Mouse (Mus musculus) CH12.LX (cell line): ENCODE results near the gene Fscn1. TPM values are rescaled to one million over a fixed set of nuclear protein-coding genes. Genes with fewer than 3 reads are reported as not detected.
A peak's percentile ranks its signal among the peaks of the same experiment; 100 is the strongest.

Experiments used
- DNase-seq: peaks from one replicate; pipeline ENCODE4 v3.0.0-alpha.2; 2013; ENCODE audit errors: extremely low read depth
- H3K27ac ChIP-seq: 2 replicates; pipeline ENCODE4 v1.5.1; 2012; ENCODE audit warnings: low read depth, mild to moderate bottlenecking, control low read depth, moderate library complexity; ENCODE audit not compliant: insufficient read depth
- H3K27me3 ChIP-seq: replicated peaks from 2 replicates; pipeline ENCODE3; 2012; ENCODE audit warnings: inconsistent platforms
- H3K36me3 ChIP-seq, 2 experiments: replicated peaks in 1 of 2; 2 replicates each; pipeline versions ENCODE3 to v1.6.1; 2012; ENCODE audit warnings: inconsistent platforms in 1 of 2, low read length in 1 of 2, mild to moderate bottlenecking in 1 of 2, mixed read lengths in 1 of 2, moderate library complexity in 1 of 2; ENCODE audit not compliant: control insufficient read depth in 1 of 2, insufficient read depth in 1 of 2
- H3K4me1 ChIP-seq, 2 experiments: 2 replicates each; pipeline ENCODE4 v1.6.1; 2012; ENCODE audit warnings: inconsistent platforms in 1 of 2, moderate library complexity in 1 of 2; ENCODE audit not compliant: insufficient read depth in 2 of 2, control insufficient read depth in 1 of 2
- H3K4me2 ChIP-seq: 2 replicates; pipeline ENCODE4 v1.6.1; 2012; ENCODE audit warnings: low read depth, mild to moderate bottlenecking, control low read depth; ENCODE audit not compliant: poor library complexity, insufficient read depth, severe bottlenecking
- H3K4me3 ChIP-seq, 3 experiments: fragments of 150-350 bp in 1 of 3; sonication (generic) in 1 of 3; replicated peaks in 1 of 3; 2 replicates each; pipeline versions ENCODE3 to v1.5.1; 2011 to 2012; ENCODE audit warnings: low read depth in 2 of 3, low read length in 2 of 3, mild to moderate bottlenecking in 2 of 3, moderate library complexity in 2 of 3, control low read depth in 1 of 3, improper control_type of control experiment in 1 of 3, inconsistent platforms in 1 of 3, mixed read lengths in 1 of 3; ENCODE audit not compliant: poor library complexity in 1 of 3
- H3K79me2 ChIP-seq: replicated peaks from 2 replicates; pipeline ENCODE4 v1.6.1; 2012; ENCODE audit warnings: mild to moderate bottlenecking, moderate library complexity; ENCODE audit not compliant: control insufficient read depth, poor library complexity, insufficient read depth, severe bottlenecking; ENCODE audit errors: extremely low read depth
- H3K9ac ChIP-seq: 2 replicates; pipeline ENCODE4 v1.6.1; 2012; ENCODE audit warnings: low read depth, mild to moderate bottlenecking, control low read depth, moderate library complexity; ENCODE audit not compliant: insufficient read depth
- H3K9me3 ChIP-seq: replicated peaks from 2 replicates; pipeline ENCODE3; 2012; ENCODE audit warnings: low read length, inconsistent platforms, mixed read lengths
- BHLHE40 ChIP-seq: IDR thresholded peaks from 2 replicates; pipeline ENCODE4 v1.6.1; 2011; ENCODE audit warnings: mild to moderate bottlenecking, low read depth, low read length, improper control_type of control experiment
- CHD2 ChIP-seq: IDR thresholded peaks from 2 replicates; pipeline ENCODE4 v1.6.1; 2011; ENCODE audit warnings: low read length, improper control_type of control experiment
- E2F4 ChIP-seq: IDR thresholded peaks from 2 replicates; pipeline ENCODE4 v1.6.1; 2011; ENCODE audit warnings: low read depth, low read length, improper control_type of control experiment; ENCODE audit not compliant: insufficient replicate concordance
- ELF1 ChIP-seq: IDR thresholded peaks from 2 replicates; pipeline ENCODE4 v1.6.1; 2014; ENCODE audit warnings: low read depth, mild to moderate bottlenecking, inconsistent platforms, low read length, improper control_type of control experiment
- EP300 ChIP-seq: IDR thresholded peaks from 2 replicates; pipeline ENCODE4 v1.6.1; 2011; ENCODE audit warnings: low read length, improper control_type of control experiment
- ETS1 ChIP-seq: conservative IDR thresholded peaks from 2 replicates; pipeline ENCODE4 v1.6.1; 2012; ENCODE audit warnings: low read depth, mild to moderate bottlenecking, inconsistent platforms, low read length, improper control_type of control experiment, moderate library complexity
- GABPA ChIP-seq: IDR thresholded peaks from 2 replicates; pipeline ENCODE4 v1.6.1; 2012; ENCODE audit warnings: low read depth, low read length, improper control_type of control experiment, inconsistent platforms; ENCODE audit not compliant: insufficient replicate concordance
- HCFC1 ChIP-seq: IDR thresholded peaks from 2 replicates; pipeline ENCODE4 v1.6.1; 2012; ENCODE audit warnings: low read depth, mild to moderate bottlenecking, inconsistent platforms, low read length, improper control_type of control experiment
- IRF4 ChIP-seq: IDR thresholded peaks from 2 replicates; pipeline ENCODE4 v1.6.1; 2014; ENCODE audit warnings: low read depth, mild to moderate bottlenecking, inconsistent platforms, low read length, improper control_type of control experiment
- JUN ChIP-seq: IDR thresholded peaks from 2 replicates; pipeline ENCODE4 v1.6.1; 2011; ENCODE audit warnings: low read depth, mild to moderate bottlenecking, low read length, improper control_type of control experiment, moderate library complexity; ENCODE audit not compliant: insufficient read depth
- JUND ChIP-seq: conservative IDR thresholded peaks from 2 replicates; pipeline ENCODE4 v1.6.1; 2011; ENCODE audit warnings: low read depth, low read length, improper control_type of control experiment
- KAT2A ChIP-seq: IDR thresholded peaks from 2 replicates; pipeline ENCODE4 v1.6.1; 2012; ENCODE audit warnings: low read length, improper control_type of control experiment, inconsistent platforms; ENCODE audit not compliant: insufficient replicate concordance
- MAFK ChIP-seq: IDR thresholded peaks from 2 replicates; pipeline ENCODE4 v1.6.1; 2011; ENCODE audit warnings: low read length, improper control_type of control experiment; ENCODE audit not compliant: insufficient replicate concordance
- MAX ChIP-seq: IDR thresholded peaks from 2 replicates; pipeline ENCODE4 v1.6.1; 2011; ENCODE audit warnings: low read length, improper control_type of control experiment
- MAZ ChIP-seq: IDR thresholded peaks from 2 replicates; pipeline ENCODE4 v1.6.1; 2012; ENCODE audit warnings: low read depth, mild to moderate bottlenecking, inconsistent platforms, low read length, improper control_type of control experiment, moderate library complexity
- MEF2A ChIP-seq: IDR thresholded peaks from 2 replicates; pipeline ENCODE4 v1.6.1; 2014; ENCODE audit warnings: low read depth, mild to moderate bottlenecking, inconsistent platforms, low read length, improper control_type of control experiment, borderline replicate concordance
- NELFE ChIP-seq: IDR thresholded peaks from 2 replicates; pipeline ENCODE4 v1.6.1; 2011; ENCODE audit warnings: low read depth, low read length, improper control_type of control experiment
- NRF1 ChIP-seq: IDR thresholded peaks from 2 replicates; pipeline ENCODE4 v1.6.1; 2014; ENCODE audit warnings: low read depth, mild to moderate bottlenecking, inconsistent platforms, low read length, improper control_type of control experiment, moderate library complexity
- PAX5 ChIP-seq: IDR thresholded peaks from 2 replicates; pipeline ENCODE4 v1.6.1; 2012; ENCODE audit warnings: low read length, inconsistent platforms, mixed read lengths
- POLR2A ChIP-seq: IDR thresholded peaks from 2 replicates; pipeline ENCODE4 v1.6.1; 2011; ENCODE audit warnings: low read depth, mild to moderate bottlenecking, improper control_type of control experiment, low read length
- RAD21 ChIP-seq: IDR thresholded peaks from 2 replicates; pipeline ENCODE4 v1.6.1; 2011; ENCODE audit warnings: low read depth, mild to moderate bottlenecking, low read length, improper control_type of control experiment, moderate library complexity
- RCOR1 ChIP-seq: conservative IDR thresholded peaks from 2 replicates; pipeline ENCODE4 v1.6.1; 2012; ENCODE audit warnings: low read depth, mild to moderate bottlenecking, inconsistent platforms, low read length, improper control_type of control experiment
- TBP ChIP-seq: conservative IDR thresholded peaks from 2 replicates; pipeline ENCODE4 v1.6.1; 2011; ENCODE audit warnings: low read depth, low read length, improper control_type of control experiment
- TCF12 ChIP-seq: IDR thresholded peaks from 2 replicates; pipeline ENCODE4 v1.6.1; 2014; ENCODE audit warnings: low read depth, mild to moderate bottlenecking, inconsistent platforms, low read length, improper control_type of control experiment
- UBTF ChIP-seq: IDR thresholded peaks from 2 replicates; pipeline ENCODE4 v1.6.1; 2012; ENCODE audit warnings: low read depth, mild to moderate bottlenecking, inconsistent platforms, low read length, improper control_type of control experiment, moderate library complexity
- USF1 ChIP-seq: IDR thresholded peaks from 2 replicates; pipeline ENCODE4 v1.6.1; 2014; ENCODE audit warnings: low read depth, mild to moderate bottlenecking, inconsistent platforms, low read length, improper control_type of control experiment
- USF2 ChIP-seq: conservative IDR thresholded peaks from 2 replicates; pipeline ENCODE4 v1.6.1; 2011; ENCODE audit warnings: low read depth, low read length, improper control_type of control experiment
- ZC3H11A ChIP-seq: IDR thresholded peaks from 2 replicates; pipeline ENCODE4 v1.6.1; 2012; ENCODE audit warnings: low read depth, mild to moderate bottlenecking, inconsistent platforms, low read length, improper control_type of control experiment
- ZKSCAN1 ChIP-seq: IDR thresholded peaks from 2 replicates; pipeline ENCODE4 v1.6.1; 2012; ENCODE audit warnings: low read depth, inconsistent platforms, low read length, improper control_type of control experiment, borderline replicate concordance
- ZMIZ1 ChIP-seq: IDR thresholded peaks from 2 replicates; pipeline ENCODE4 v1.6.1; 2012; ENCODE audit warnings: low read depth, mild to moderate bottlenecking, inconsistent platforms, low read length, improper control_type of control experiment
- ZNF384 ChIP-seq: IDR thresholded peaks from 2 replicates; pipeline ENCODE4 v1.6.1; 2012; ENCODE audit warnings: low read depth, low read length, improper control_type of control experiment, inconsistent platforms
- dilution Hi-C: fragments of 300-500 bp; cut with MboI; formaldehyde crosslinking; loops from 2 replicates; pipeline ENCODE4 v1.14.3; 2020; ENCODE audit warnings: low sequenced_read_pairs; ENCODE audit not compliant: extremely low pct_unique_long_range_greater_than_20kb, extremely low pct_ligation_motif_present
- in situ Hi-C: fragments of 300-500 bp; cut with MboI; formaldehyde crosslinking; loops from 3 replicates; pipeline ENCODE4 v1.14.3; 2019; ENCODE audit warnings: low sequenced_read_pairs, low pct_ligation_motif_present, low pct_unique_long_range_greater_than_20kb, mixed read lengths
- polyA plus RNA-seq: library from polyadenylated mRNA; unstranded; fragments of >175 nt; gene quantifications from 2 replicates; pipeline ENCODE4 v1.2.1, GENCODE M21; 2012; ENCODE audit warnings: low read depth; ENCODE audit not compliant: insufficient read length
- total RNA-seq, 2 experiments: library from RNA; depleted of rRNA; stranded (reverse); fragments of 300-350 nt in 1 of 2; fragments of >200 nt in 1 of 2; gene quantifications; 2 replicates each; pipeline ENCODE4 v1.2.3; 2012 to 2014

The Fscn1 gene
- total and polyA plus RNA-seq, 3 experiments, result 19.7 to 75.7 (median 65.3) TPM

DNA sequence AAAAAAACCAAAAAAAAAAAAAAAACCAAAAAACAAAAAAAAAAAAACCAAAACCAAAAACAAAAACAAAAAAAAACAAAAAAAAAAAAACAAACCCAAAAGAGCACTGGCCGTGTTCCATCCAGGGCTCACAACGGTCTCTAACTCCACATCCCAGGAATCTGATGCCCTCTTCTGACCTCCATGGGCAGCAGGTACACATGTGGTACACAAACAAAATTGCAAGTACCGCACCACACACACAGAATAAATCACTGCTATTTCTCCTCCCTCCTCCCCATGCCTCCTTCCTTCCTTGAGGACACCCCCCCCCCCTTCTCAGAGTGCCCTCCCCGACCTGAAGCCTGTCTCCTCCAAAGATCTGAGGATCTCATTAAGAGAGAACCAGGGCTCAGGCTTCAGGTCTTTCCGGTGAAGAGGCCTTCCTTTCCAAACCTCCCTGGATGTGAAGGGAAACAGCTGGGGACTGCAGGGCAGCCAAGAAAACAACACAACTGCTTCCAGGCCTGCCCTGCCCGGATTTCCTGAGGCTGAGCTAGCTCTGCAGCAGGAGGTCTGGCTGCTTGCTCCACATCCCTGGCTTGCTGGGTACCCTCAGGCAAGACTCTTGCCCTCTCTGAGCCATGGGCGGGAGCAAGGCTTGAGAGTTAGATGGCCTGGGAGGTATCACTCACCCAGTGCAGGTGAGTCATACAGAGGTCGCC is 15.0 kb upstream of the Fscn1 start:
- in situ Hi-C loops, result loop anchor here (25.0 kb wide), 1 partner anchor 342 kb away; the partner anchor contains the start of gene Zfp853
- Histone ChIP-seq H3K9me3 (peaks cover 5% of the 10 kb centered on the region), H3K4me2 (no peak overlapping the region), H3K36me3 (no peaks in the 10 kb centered on the region), H3K27ac (no peak overlapping the region), H3K4me3 (no peak overlapping the region), H3K9ac (no peak overlapping the region), H3K79me2 (no peaks in the 10 kb centered on the region), H3K4me1 (peaks cover 23 to 39% of the 10 kb centered on the region in 2 experiments), H3K27me3 (no peaks in the 10 kb centered on the region)
- no peak for DNase-seq
- TF ChIP-seq ZKSCAN1 (no peak), KAT2A (no peak), POLR2A (no peak), CHD2 (no peak), ZNF384 (peak; percentile 64; the same call in 1 of the 2 replicates)
- dilution Hi-C loops, result no loop called here

GRCm38 (mm10) chr5:142947460-142947859 is 12.7 kb upstream of the Fscn1 start:
- H3K4me2 ChIP-seq, result peak overlapping the region; percentile 47
- no peaks in the 10 kb centered on the region for H3K9me3 ChIP-seq
- H3K4me1 ChIP-seq, result peaks cover 32 to 47% of the 10 kb centered on the region in 2 experiments
- H3K79me2 ChIP-seq, result no peaks in the 10 kb centered on the region
- peak; percentile 53 for DNase-seq
- in situ Hi-C loops, result loop anchor here (25.0 kb wide), 1 partner anchor 340 kb away; the partner anchor contains the start of gene Zfp853
- H3K9ac ChIP-seq, result no peak overlapping the region
- H3K36me3 ChIP-seq, result no peaks in the 10 kb centered on the region
- no peak overlapping the region for H3K4me3 ChIP-seq
- dilution Hi-C loops, result no loop called here
- no peaks in the 10 kb centered on the region for H3K27me3 ChIP-seq
- H3K27ac ChIP-seq, result 0 out of 2 replicates have a peak overlapping the region, but pooled peaks have one; percentile 19
- no peak for TF ChIP-seq MAFK
- TF ChIP-seq USF1, result no peak
- peak; percentile 83 for TF ChIP-seq IRF4
- TF ChIP-seq ZC3H11A, result no peak
- TF ChIP-seq JUND, result no peak
- TF ChIP-seq CHD2, result peak; percentile 64
- TF ChIP-seq BHLHE40, result peak; percentile 82
- no peak for TF ChIP-seq E2F4
- no peak for TF ChIP-seq PAX5
- no peak for TF ChIP-seq ZKSCAN1
- TF ChIP-seq EP300, result peak; percentile 91
- 0 out of 2 replicates have a peak, but pooled peaks have one; percentile 17 for TF ChIP-seq MAZ
- peak; percentile 5; the same call in 1 of the 2 replicates for TF ChIP-seq JUN
- TF ChIP-seq KAT2A, result no peak
- no peak for TF ChIP-seq GABPA
- peak; percentile 91 for TF ChIP-seq TCF12
- TF ChIP-seq ZMIZ1, result no peak
- no peak for TF ChIP-seq RCOR1
- no peak for TF ChIP-seq USF2
- peak; percentile 90 for TF ChIP-seq MEF2A
- TF ChIP-seq NRF1, result no peak
- no peak for TF ChIP-seq HCFC1
- TF ChIP-seq NELFE, result no peak
- TF ChIP-seq ELF1, result no peak
- peak; percentile 19; the same call in 1 of the 2 replicates for TF ChIP-seq MAX
- TF ChIP-seq RAD21, result no peak
- TF ChIP-seq TBP, result no peak
- TF ChIP-seq ETS1, result peak; percentile 88
- no peak for TF ChIP-seq UBTF
